Mouse (Mus musculus): ENCODE measurements at regions not wholly inside any gene's neighbourhood (a gene's known extent, or its start where the extent isn't known, plus 50 kb on each side); places are given as distances from the start of the nearest gene placed in this dataset.

GRCm38 (mm10) chr13:10741391-10741790 lies 380.7 kb upstream of the Chrm3 start:
- DNase-seq: no peak

GRCm38 (mm10) chr13:10725745-10726171 lies 365.1 kb upstream of the Chrm3 start:
- no peak for DNase-seq

- no peak for DNase-seq
Measured at GRCm38 (mm10) chr13:10725335-10725734, 364.7 kb upstream of the Chrm3 start.

- no peak for DNase-seq
Measured at GRCm38 (mm10) chr13:10720639-10721038, 360.0 kb upstream of the Chrm3 start.

- no peak for DNase-seq
Measured at GRCm38 (mm10) chr13:10711451-10711850, 350.8 kb upstream of the Chrm3 start.

- no peak for DNase-seq
Measured at GRCm38 (mm10) chr13:10710909-10711308, 350.3 kb upstream of the Chrm3 start.

- no peak for DNase-seq
Measured at GRCm38 (mm10) chr13:10697146-10697545, 336.5 kb upstream of the Chrm3 start.

- DNase-seq: no peak
Measured at GRCm38 (mm10) chr13:10696181-10696977, 335.7 kb upstream of the Chrm3 start.

- no peak for DNase-seq
Measured at GRCm38 (mm10) chr13:10691307-10691706, 330.7 kb upstream of the Chrm3 start.

- no peak for DNase-seq
Measured at GRCm38 (mm10) chr13:10687379-10687778, 326.7 kb upstream of the Chrm3 start.

GRCm38 (mm10) chr13:10654086-10654422 lies 293.4 kb upstream of the Chrm3 start:
- no peak for DNase-seq

- no peak for DNase-seq
Measured at GRCm38 (mm10) chr13:10653376-10654085, 292.9 kb upstream of the Chrm3 start.

- no peak for DNase-seq
Measured at GRCm38 (mm10) chr13:10636859-10637258, 276.2 kb upstream of the Chrm3 start.

- DNase-seq: no peak
Measured at GRCm38 (mm10) chr13:10630467-10630866, 269.8 kb upstream of the Chrm3 start.

- no peak for DNase-seq
Measured at GRCm38 (mm10) chr13:10619661-10620060, 259.0 kb upstream of the Chrm3 start.

- DNase-seq: no peak
Measured at GRCm38 (mm10) chr13:10618421-10618954, 257.8 kb upstream of the Chrm3 start.

GRCm38 (mm10) chr13:10574951-10575350 lies 214.3 kb upstream of the Chrm3 start:
- DNase-seq: no peak

GRCm38 (mm10) chr13:10566825-10567224 lies 206.2 kb upstream of the Chrm3 start:
- DNase-seq: no peak

GRCm38 (mm10) chr13:10557559-10557958 lies 196.9 kb upstream of the Chrm3 start:
- no peak for DNase-seq

- no peak for DNase-seq
Measured at GRCm38 (mm10) chr13:10554595-10554994, 193.9 kb upstream of the Chrm3 start.

GRCm38 (mm10) chr13:10542723-10543122 lies 182.1 kb upstream of the Chrm3 start:
- no peak for DNase-seq

GRCm38 (mm10) chr13:10540197-10540940 lies 179.7 kb upstream of the Chrm3 start:
- no peak for DNase-seq

- DNase-seq: no peak
Measured at GRCm38 (mm10) chr13:10538927-10539326, 178.3 kb upstream of the Chrm3 start.
